Mouse (Mus musculus): ENCODE data around the gene Erc2.

- TF ChIP-seq CTCF (IDR thresholded peaks at IDR 0.05; ENCODE audit: low read depth), result no peak
- TF ChIP-seq EP300 (IDR thresholded peaks at IDR 0.05; ENCODE audit: low read depth), result no peak
These were observed 581.6 kb downstream of the Erc2 start for GRCm38 (mm10) chr14:28203874-28204273.

Measured in liver, postnatal 0 days (tissue).